Mouse (Mus musculus): ENCODE measurements at regions not wholly inside any gene's neighbourhood (a gene's known extent, or its start where the extent isn't known, plus 50 kb on each side); places are given as distances from the start of the nearest gene placed in this dataset.
"Not testable (repeated sequence)": the region's sequence is repeated elsewhere in the genome, so short reads cannot be mapped to it uniquely, and the experiment has no call there.

- no peak for DNase-seq
Observed at GRCm38 (mm10) chr7:64101679-64102078, 52.0 kb upstream of the Trpm1 start.

- no peak for DNase-seq
Observed at GRCm38 (mm10) chr7:64099606-64100005, 54.0 kb upstream of the Trpm1 start.

- DNase-seq, result no peak
Observed at GRCm38 (mm10) chr7:64090067-64090466, 63.6 kb upstream of the Trpm1 start.

- no peak for DNase-seq
Observed at GRCm38 (mm10) chr7:64089034-64089433, 64.6 kb upstream of the Trpm1 start.

- DNase-seq, result not testable (repeated sequence)
Observed at GRCm38 (mm10) chr7:64083978-64084377, 69.7 kb upstream of the Trpm1 start.

DNA sequence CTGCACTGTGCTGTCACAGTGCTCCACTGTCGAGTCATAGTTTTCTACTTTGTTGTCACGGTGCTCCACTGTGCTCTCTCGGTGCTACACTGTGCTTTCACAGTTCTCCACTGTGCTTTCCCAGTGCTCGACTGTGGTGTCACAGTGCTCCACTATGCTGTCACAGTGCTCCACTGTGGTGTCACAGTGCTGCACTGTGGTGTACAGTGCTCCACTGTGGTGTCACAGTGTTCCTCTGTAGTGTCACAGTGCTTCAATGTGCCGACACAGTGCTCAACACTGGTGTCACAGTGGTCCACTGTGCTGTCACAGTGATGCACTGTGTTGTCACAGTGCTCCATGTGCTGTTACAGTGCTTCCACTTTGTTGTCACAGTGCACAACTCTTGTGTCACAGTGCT, 71.0 kb upstream of the Trpm1 start:
- DNase-seq, result no peak

DNA sequence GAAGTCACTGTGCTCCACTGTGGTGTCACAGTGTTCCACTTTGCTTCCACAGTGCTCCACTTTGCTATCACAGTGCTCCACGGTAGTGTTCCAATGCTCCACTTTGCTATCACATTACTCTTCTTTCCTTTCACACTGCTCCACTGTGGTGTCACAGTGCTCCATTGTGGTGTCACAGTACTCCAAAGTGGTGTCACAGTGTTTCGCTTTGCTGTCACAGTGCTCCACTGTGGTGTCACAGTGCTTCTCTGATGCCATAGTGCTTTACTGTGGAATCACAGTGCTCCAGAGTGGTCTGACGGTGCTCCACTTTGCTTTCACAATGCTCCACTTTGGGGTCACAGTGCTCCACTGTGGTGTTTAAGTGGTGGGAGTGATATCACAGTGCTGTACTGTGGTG, 71.4 kb upstream of the Trpm1 start:
- DNase-seq, result no peak

DNA sequence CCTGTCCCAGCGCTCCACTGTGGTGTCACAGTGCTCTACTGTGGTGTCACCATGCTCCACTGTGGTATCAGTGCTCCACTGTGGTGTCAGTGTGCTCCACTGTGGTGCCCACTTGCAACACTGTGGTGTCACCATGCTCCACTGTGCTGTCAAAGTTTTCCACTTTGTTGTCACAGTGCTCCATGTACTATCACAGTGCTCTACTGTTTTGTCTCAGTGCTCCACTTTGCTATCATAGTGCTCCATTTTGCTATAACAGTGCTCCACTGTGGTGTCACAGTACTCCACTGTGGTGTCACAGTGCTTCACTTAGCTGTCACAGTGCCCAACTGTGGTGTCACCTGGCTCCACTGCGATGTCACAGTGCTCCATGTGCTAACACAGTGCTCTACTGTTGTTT, 72.0 kb upstream of the Trpm1 start:
- DNase-seq, result no peak

DNA sequence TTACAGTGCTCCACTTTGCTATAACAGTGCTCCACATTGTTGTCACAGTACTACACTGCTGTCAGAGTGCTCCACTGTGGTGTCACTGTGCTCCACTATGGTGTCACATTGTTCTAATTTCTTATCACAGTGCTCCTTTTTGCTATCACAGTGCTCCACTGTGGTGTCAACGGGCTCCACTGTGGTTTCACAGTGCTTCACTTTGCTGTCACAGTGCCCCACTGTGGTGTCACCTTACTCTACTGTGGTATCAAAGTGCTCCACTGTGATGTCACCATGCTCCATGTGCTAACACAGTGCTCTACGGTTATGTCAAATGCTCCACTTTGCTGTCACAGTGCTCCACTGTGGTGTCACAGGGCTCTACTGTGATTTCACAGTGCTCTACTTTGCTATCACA, 72.6 kb upstream of the Trpm1 start:
- DNase-seq, result no peak

DNA sequence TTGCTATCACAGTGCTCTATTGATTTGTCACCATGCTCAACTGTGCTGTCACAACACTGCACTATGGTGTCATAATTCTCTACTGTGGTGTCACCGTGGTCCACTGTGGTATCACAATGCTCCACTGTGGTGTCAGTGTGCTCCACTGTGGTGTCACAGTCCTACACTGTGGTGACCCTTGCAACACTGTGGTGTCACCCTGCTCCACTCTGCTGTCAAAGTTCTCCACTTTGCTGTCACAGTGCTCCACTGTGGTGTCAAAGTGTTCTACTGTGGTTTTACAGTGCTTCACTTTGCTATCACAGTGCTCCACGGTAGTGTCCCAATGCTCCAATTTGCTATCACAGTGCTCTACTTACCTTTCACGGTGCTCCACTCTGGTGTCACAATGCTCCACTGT, 74.3 kb upstream of the Trpm1 start:
- DNase-seq, result no peak

DNA sequence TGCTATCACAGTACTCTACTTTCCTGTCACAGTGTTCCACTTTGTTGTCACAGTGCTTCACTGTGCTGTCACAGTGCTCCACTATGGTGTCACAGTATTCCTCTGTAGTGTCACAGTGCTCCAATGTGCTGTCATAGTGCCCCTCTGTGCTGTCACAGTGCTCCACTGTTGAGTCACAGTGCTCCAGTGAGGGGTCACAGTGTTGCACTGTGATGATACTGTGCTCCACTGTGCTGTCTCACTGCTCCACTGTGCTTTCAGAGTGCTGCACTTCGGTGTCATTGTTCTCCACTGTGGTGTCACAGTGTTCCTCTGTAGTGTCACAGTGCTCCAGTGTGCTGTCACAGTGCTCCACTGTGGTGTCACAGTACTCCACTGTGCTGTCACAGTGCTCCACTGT, 75.0 kb upstream of the Trpm1 start:
- no peak for DNase-seq

GRCm38 (mm10) chr7:64077526-64077925, 76.1 kb upstream of the Trpm1 start:
- DNase-seq, result no peak

DNA sequence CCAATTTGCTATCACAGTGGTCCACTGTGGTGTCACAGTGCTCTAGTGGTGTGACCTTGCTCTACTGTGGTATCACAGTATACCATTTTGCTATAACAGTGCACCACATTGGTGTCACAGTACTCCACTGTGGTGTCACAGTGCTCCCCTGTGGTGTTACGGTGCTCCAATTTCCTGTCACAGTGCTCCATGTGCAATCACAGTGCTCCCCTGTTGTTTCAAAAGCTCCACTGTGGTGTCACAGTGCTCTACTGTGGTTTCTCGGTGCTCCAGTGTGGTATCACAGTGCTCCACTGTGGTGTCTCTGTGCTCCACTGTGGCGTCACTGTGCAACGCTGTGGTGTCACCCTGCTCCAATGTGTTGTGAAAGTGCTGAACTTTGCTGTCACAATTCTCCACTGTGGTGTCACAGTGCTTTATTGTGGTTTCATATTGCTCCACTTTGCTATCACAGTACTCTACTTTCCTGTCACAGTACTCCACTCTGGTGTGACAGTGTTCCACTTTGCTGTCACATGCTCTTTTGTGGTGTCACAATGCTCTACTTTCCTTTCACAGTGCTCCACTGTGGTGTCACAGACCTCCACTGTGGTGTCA, 76.8 kb upstream of the Trpm1 start:
- no peak for DNase-seq

GRCm38 (mm10) chr7:64075696-64076313, 77.8 kb upstream of the Trpm1 start:
- DNase-seq, result no peak

DNA sequence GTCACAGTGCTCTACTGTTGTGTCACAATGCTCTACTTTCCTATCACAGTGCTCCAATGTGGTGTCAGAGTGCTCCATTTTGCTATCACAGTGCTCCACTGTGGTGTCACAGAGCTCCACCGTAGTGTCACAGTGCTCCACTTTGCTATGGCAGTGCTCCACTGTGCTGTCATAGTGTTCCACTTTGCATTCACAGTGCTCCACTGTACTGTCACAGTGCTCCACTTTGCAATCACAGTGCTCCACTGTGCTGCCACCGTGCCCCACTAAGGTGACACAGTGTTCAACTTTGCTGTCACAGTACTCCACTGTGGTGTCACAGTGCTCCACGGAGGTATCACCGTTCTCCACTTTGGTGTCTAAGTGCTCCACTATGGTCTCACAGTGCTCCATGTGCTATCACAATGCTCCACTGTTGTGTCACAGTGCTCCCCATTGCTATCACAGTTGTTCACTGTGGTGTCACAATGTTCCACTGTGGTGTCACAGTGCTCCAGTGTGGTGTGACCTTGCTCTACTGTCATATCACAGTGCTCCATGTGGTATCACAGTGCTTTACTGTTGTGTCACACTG, 78.9 kb upstream of the Trpm1 start:
- DNase-seq, result no peak

GRCm38 (mm10) chr7:64074186-64074585, 79.4 kb upstream of the Trpm1 start:
- DNase-seq, result no peak

DNA sequence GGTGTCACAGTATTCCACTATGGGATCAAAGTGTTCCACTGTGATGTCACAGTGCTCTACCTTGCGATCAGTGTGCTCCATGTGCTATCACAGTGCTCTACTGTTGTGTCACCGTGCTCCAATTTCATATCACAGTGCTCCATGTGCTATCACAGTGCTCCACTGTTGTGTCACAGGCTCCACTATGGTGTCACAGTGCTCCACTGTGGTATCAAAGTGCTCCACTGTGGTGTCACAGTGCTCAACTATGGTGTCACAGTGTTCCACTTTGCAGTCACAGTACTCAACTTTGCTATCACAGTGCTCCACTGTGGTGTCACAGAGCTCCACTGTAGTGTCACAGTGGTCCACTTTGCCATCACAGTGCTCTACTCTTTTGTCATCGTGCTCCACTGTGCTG, 79.9 kb upstream of the Trpm1 start:
- no peak for DNase-seq

- DNase-seq, result no peak
Observed at GRCm38 (mm10) chr7:64070930-64071329, 82.7 kb upstream of the Trpm1 start.

GRCm38 (mm10) chr7:64065529-64066247, 87.9 kb upstream of the Trpm1 start:
- DNase-seq, result no peak

GRCm38 (mm10) chr7:64064460-64065241, 89.0 kb upstream of the Trpm1 start:
- DNase-seq, result no peak

- no peak for DNase-seq
Observed at GRCm38 (mm10) chr7:64061170-64061569, 92.5 kb upstream of the Trpm1 start.

GRCm38 (mm10) chr7:64060582-64060981, 93.1 kb upstream of the Trpm1 start:
- no peak for DNase-seq

- no peak for DNase-seq
Observed at GRCm38 (mm10) chr7:64060051-64060450, 93.6 kb upstream of the Trpm1 start.

All from cerebellum, adult 11 months (tissue).